Mouse (Mus musculus) brain, embryonic 14.5 days (tissue): ENCODE data around the gene Zdhhc4.

Source experiments
- CTCF ChIP-seq: fragments of 200-500 bp; IDR thresholded peaks from 2 replicates; pipeline ENCODE4 v1.5.1; 2012; ENCODE audit warnings: inconsistent platforms, mild to moderate bottlenecking, moderate library complexity, borderline replicate concordance; ENCODE audit not compliant: insufficient read depth, insufficient read length; ENCODE audit errors: extremely low read depth
- POLR2A ChIP-seq: fragments of 200-500 bp; IDR thresholded peaks from 2 replicates; pipeline ENCODE4 v1.6.1; 2012; ENCODE audit warnings: mild to moderate bottlenecking, inconsistent platforms, borderline replicate concordance; ENCODE audit not compliant: poor library complexity, insufficient read depth, insufficient read length, severe bottlenecking; ENCODE audit errors: extremely low read depth

DNA sequence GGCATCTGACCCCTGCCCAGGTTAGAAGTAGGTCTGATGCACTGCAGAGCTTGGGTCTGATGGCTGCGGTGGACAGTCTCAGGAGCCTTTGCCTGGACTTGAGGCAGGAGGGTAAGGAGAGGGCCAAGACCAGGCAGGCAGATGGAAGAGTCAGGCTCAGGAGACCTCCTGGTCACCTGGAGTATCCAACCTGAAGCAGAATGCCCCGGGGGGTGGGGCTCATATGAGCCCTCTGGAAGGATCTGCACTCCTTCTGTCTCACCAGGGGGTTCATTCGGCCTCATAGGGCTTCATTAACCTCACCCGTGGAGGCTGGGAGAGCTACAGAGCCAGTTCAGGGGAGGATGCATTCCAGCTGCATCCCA, 42.1 kb upstream of the Zdhhc4 start:
- TF ChIP-seq POLR2A (no peak), CTCF (no peak)
